Mouse (Mus musculus) adrenal gland, postnatal 10 days (tissue): ENCODE measurements around the gene Reep3. TPM values are rescaled to one million over a fixed set of nuclear protein-coding genes. Genes with fewer than 3 reads are reported as not detected.
A peak's percentile ranks its signal among the peaks of the same experiment; 100 is the strongest.

Experiments used
- DNase-seq: peaks from one replicate; pipeline ENCODE4 v3.0.0; 2021; ENCODE audit warnings: mixed read lengths
- total RNA-seq, 2 experiments: library from RNA; stranded (reverse); gene quantifications; 2 replicates each; pipeline ENCODE4 v1.2.3; 2021

Gene Reep3
- total RNA-seq, 2 experiments from 2014 or later = 45.8 to 46.9 TPM

- no peak for DNase-seq
Observed at GRCm38 (mm10) chr10:66970336-66971115, 126.2 kb downstream of the Reep3 start.

GRCm38 (mm10) chr10:66969581-66969980 lies 127.2 kb downstream of the Reep3 start:
- DNase-seq = no peak

GRCm38 (mm10) chr10:66969081-66969480 lies 127.7 kb downstream of the Reep3 start:
- DNase-seq = no peak

- DNase-seq = no peak
Observed at GRCm38 (mm10) chr10:66968541-66968940, 128.2 kb downstream of the Reep3 start.

DNA sequence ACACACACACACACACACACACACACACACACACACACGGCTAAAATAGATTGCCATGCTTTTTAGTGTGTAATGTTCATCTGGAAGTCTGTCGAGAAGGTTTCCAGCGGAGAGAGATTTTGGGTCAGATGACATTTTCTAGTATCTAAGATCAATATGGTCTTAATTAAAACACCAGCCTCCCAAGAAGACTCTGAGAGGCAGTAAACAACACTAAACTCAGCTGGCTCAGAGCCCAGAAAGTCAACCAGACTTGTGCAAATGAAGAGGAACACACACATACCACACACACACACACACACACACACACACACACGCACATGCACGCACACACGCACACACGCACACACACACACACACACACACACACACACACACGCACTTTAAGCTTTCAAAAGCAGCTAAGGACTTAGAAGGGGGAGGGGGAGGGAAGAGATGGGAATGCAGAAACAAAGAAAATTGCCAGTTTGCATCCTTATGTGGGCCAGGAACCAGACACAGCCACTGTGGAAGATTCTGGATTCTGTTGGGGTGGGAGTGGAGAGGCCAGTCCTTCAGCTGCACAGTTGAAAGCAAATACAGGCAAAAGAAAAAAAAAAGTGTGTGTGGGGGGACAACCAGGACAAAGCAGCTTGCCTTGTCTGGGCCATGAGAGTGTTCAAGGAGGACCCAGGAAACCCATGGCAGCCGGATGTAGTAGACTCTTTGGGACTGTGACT lies 130.2 kb downstream of the Reep3 start:
- peak; percentile 54 for DNase-seq

DNA sequence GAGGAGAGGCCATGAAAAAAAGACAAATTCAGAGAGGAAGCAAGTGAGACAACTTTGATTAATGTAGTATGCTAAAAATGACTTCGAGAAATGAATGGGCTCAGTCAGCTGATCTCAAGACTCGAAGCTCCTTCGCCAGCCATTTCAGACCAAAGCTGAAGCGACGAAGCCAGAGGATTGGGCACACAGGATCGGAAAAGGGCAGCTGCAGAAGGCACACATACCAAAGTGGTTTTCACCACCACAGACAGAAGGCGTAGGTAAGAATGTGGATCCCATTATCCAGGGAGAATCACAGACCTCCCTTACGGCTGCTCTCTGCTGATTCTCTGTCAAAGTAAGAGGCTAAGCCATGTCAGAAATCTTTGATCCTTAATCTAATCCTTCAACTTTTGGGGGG lies 136.6 kb downstream of the Reep3 start:
- DNase-seq = no peak

Other genes with a start within 250 kb of the Reep3 start
- 10 to 100 TPM; 47.1 to 64.6 TPM for gene Jmjd1c, start 820 bp downstream of the Reep3 start, total RNA-seq
- gene Nrbf2, start 188.4 kb upstream of the Reep3 start, total RNA-seq = 10 to 100 TPM; 18.7 to 19.8 TPM